Mouse (Mus musculus) CH12.LX (cell line): ENCODE measurements around the gene Ccser1.

ENCODE experiments used
- BHLHE40 ChIP-seq: IDR thresholded peaks from 2 replicates; pipeline ENCODE4 v1.6.1; 2011; ENCODE audit warnings: mild to moderate bottlenecking, low read depth, low read length, improper control_type of control experiment
- CHD1 ChIP-seq: IDR thresholded peaks from 2 replicates; pipeline ENCODE4 v1.6.1; 2012; ENCODE audit warnings: low read depth, low read length, improper control_type of control experiment, inconsistent platforms
- CTCF ChIP-seq, 2 experiments: IDR thresholded peaks in 1 of 2; conservative IDR thresholded peaks in 1 of 2; 2 replicates each; pipeline ENCODE4 v1.5.1; 2011 to 2012; ENCODE audit warnings: low read depth in 2 of 2, low read length in 2 of 2, improper control_type of control experiment in 1 of 2, inconsistent platforms in 1 of 2, mild to moderate bottlenecking in 1 of 2, moderate library complexity in 1 of 2
- EP300 ChIP-seq: IDR thresholded peaks from 2 replicates; pipeline ENCODE4 v1.6.1; 2011; ENCODE audit warnings: low read length, improper control_type of control experiment
- KAT2A ChIP-seq: IDR thresholded peaks from 2 replicates; pipeline ENCODE4 v1.6.1; 2012; ENCODE audit warnings: low read length, improper control_type of control experiment, inconsistent platforms; ENCODE audit not compliant: insufficient replicate concordance
- MAFK ChIP-seq: IDR thresholded peaks from 2 replicates; pipeline ENCODE4 v1.6.1; 2011; ENCODE audit warnings: low read length, improper control_type of control experiment; ENCODE audit not compliant: insufficient replicate concordance
- MYC ChIP-seq: IDR thresholded peaks from 2 replicates; pipeline ENCODE4 v1.6.1; 2011; ENCODE audit warnings: low read depth, mild to moderate bottlenecking, improper control_type of control experiment, low read length
- POLR2A ChIP-seq: IDR thresholded peaks from 2 replicates; pipeline ENCODE4 v1.6.1; 2011; ENCODE audit warnings: low read depth, mild to moderate bottlenecking, improper control_type of control experiment, low read length
- POLR2AphosphoS2 ChIP-seq: IDR thresholded peaks from 2 replicates; pipeline ENCODE4 v1.6.1; 2011; ENCODE audit warnings: low read depth, low read length, improper control_type of control experiment
- USF2 ChIP-seq: conservative IDR thresholded peaks from 2 replicates; pipeline ENCODE4 v1.6.1; 2011; ENCODE audit warnings: low read depth, low read length, improper control_type of control experiment
- ZMIZ1 ChIP-seq: IDR thresholded peaks from 2 replicates; pipeline ENCODE4 v1.6.1; 2012; ENCODE audit warnings: low read depth, mild to moderate bottlenecking, inconsistent platforms, low read length, improper control_type of control experiment

GRCm38 (mm10) chr6:61334466-61334865, 154.3 kb downstream of the Ccser1 start:
- no peak for TF ChIP-seq EP300
- TF ChIP-seq POLR2A, result no peak
- TF ChIP-seq CHD1, result no peak
- TF ChIP-seq CTCF (conservative IDR thresholded peaks at IDR 0.05 in 1 of 2, IDR thresholded peaks at IDR 0.05 in 1 of 2; ENCODE audit: low read depth in 2 of 2, low read length in 2 of 2), result no peak
- no peak for TF ChIP-seq MAFK
- no peak for TF ChIP-seq KAT2A
- TF ChIP-seq MYC, result no peak
- no peak for TF ChIP-seq ZMIZ1
- TF ChIP-seq USF2, result no peak
- no peak for TF ChIP-seq BHLHE40
- no peak for TF ChIP-seq POLR2AphosphoS2
